Mouse (Mus musculus): ENCODE measurements around the gene Slc41a2. TPM values are rescaled to one million over a fixed set of nuclear protein-coding genes. Genes with fewer than 3 reads are reported as not detected.

Slc41a2 gene
- total RNA-seq (2014; fragmentation: Nextera tagmentation) = not detected in 2 replicates
- total RNA-seq (2017) = 0.05 TPM in 1 of 2 replicates, not detected in the other
- polyA plus RNA-seq (2012) = not detected in 2 replicates

DNA sequence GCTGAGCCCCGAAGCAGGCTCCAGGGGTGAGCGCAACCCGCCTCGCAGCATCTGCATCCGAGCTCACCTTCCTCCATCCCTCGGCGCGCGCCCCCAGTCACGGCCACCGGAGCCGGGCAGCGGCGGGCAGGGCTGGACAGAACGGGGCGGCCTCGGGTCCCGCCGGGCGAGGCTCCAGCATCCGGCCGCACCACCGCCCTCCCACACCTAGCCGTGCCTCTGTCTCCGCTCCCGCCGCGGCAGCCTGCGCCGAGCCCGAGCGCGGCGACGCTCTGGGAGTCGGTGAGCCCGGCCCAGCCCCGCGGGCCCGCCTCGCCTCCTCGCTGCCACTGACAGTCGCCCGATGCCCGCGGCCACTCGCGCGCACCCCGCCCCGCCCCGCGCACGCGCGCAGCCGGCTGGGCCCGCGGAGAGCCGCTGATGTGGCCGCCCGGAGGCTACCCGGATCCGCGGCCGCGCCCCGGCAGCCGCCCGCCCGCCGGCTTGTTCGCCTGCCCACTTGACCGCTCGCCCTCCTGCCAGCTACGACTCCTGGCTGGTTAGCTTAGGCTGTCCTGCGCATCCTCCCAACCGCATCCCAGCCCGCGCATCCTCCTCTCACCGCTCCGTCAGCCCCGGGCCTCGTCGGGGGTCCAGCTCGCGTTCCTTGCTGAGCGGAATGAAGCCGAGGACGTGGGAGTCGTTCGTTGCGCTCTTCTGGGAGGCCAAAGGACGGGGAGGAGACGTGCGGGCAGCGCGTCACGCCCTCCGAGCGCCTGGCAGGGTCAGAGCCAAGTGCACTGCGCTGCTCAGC is at the start of gene Slc41a2:
TSS of gene Slc41a2 (minus strand) at position 724 of the 793 bp plus-strand sequence.
- H3K4me1 ChIP-seq (ENCODE audit: insufficient read depth, low read depth, low read length) = no peaks in the 10 kb centered on the region; the same call in 1 of the 2 replicates
- TF ChIP-seq POLR2AphosphoS5 (IDR thresholded peaks at IDR 0.05; ENCODE audit: insufficient replicate concordance, low read depth, low read length) = no peak
- no peak for TF ChIP-seq CTCF (IDR thresholded peaks at IDR 0.05; ENCODE audit: low read depth, low read length)
- TF ChIP-seq GATA1 (IDR thresholded peaks at IDR 0.05; ENCODE audit: borderline replicate concordance, low read length) = no peak
- TF ChIP-seq GATA2 (IDR thresholded peaks at IDR 0.05; ENCODE audit: borderline replicate concordance, low read depth, low read length) = no peak
- TF ChIP-seq TAL1 (conservative IDR thresholded peaks at IDR 0.05; ENCODE audit: low read depth, low read length) = no peak
- DNase-seq (ENCODE audit: low spot score) (no peak), ATAC-seq (ENCODE audit: extremely low read depth, insufficient number of reproducible peaks, low FRiP score, poor library complexity, severe bottlenecking) (no peak)
- peaks cover 8% of the 10 kb centered on the region for H3K9me3 ChIP-seq (replicated peaks)
- peaks cover 13% of the 10 kb centered on the region for H3K27me3 ChIP-seq (ENCODE audit: insufficient read depth, low read length)
- H3K4me3 ChIP-seq (ENCODE audit: low read depth, low read length) = no peak within 1 kb of the TSS; the same call in 1 of the 2 replicates
- H3K36me3 ChIP-seq (replicated peaks) = no peaks in the 10 kb centered on the region

DNA sequence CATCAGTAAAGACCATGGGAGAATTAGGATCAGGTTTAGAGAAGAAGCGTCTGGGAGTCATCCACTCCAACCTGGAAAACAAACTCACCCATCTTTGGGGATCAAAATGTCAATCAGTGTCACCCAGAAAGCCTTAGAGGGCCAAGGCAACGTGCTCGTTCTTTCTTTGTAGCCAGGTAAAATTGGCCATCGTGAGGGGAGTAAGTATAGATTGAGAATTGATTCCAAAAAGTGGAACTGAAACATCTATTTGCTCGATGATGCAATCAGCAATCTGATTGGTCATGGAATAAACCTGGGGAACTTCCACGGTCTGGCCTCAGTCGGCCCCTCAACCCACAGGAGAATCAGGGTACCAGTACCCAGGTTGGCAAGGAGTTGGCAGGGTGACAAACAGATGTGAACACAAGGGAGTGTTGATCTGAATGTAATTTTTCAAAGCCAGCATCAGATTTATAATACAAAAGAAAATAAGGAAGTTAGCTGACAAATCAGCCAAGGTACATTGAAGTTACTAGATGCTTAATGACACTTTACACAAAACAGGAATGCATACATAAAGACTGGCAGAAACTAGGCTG is 47.7 kb upstream of the Slc41a2 start:
- Histone ChIP-seq H3K4me3 (ENCODE audit: low read depth, low read length) (no peak overlapping the region; the same call in 1 of the 2 replicates), H3K4me1 (ENCODE audit: insufficient read depth, low read depth, low read length) (peaks cover 33% of the 10 kb centered on the region), H3K36me3 (replicated peaks) (peaks cover 29% of the 10 kb centered on the region), H3K9me3 (replicated peaks) (peaks cover 11% of the 10 kb centered on the region), H3K27me3 (ENCODE audit: insufficient read depth, low read length) (no peaks in the 10 kb centered on the region)
- ATAC-seq (ENCODE audit: extremely low read depth, insufficient number of reproducible peaks, low FRiP score, poor library complexity, severe bottlenecking) (no peak), DNase-seq (ENCODE audit: low spot score) (no peak)
- TF ChIP-seq GATA2 (IDR thresholded peaks at IDR 0.05; ENCODE audit: borderline replicate concordance, low read depth, low read length) = no peak
- TF ChIP-seq GATA1 (IDR thresholded peaks at IDR 0.05; ENCODE audit: borderline replicate concordance, low read length) = no peak
- no peak for TF ChIP-seq TAL1 (conservative IDR thresholded peaks at IDR 0.05; ENCODE audit: low read depth, low read length)
- TF ChIP-seq POLR2AphosphoS5 (IDR thresholded peaks at IDR 0.05; ENCODE audit: insufficient replicate concordance, low read depth, low read length) = no peak
- no peak for TF ChIP-seq CTCF (IDR thresholded peaks at IDR 0.05; ENCODE audit: low read depth, low read length)

DNA sequence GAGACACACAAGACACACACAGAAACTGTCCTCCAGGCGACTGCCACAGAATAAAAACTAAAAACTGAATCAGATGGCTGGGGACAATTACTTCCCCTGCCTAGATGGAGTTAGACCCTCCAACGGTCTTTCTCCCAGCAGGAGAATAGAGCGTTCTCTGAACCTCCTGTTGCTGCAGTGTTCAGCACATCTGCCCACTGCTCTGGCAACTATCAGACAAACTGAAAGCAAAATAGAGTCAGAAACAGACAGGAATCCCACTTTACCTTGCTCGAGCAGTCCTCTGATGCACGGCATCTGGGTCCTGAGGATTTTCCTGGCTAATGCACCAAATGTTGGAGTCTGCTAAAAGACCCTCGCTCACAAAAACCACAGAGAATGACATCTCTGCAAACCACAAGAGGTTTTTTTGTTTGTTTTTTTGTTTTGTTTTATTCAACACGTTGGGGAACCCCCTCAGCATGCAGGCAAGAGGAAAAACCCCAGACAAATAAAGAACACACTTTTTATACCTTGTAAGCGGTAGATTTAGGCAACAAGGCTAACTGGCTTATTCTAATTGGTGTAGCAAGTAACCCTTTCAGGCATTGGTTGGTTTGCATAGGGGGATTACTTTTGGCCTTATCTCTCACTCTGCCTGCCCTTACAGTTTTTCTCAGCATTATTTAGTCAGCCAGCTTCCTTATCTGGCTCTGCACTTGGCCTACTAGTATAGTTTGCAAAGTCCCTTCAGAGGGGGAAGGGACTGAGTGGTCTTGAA is 47.0 kb upstream of the Slc41a2 start:
- peaks cover 33% of the 10 kb centered on the region for H3K4me1 ChIP-seq (ENCODE audit: insufficient read depth, low read depth, low read length)
- H3K27me3 ChIP-seq (ENCODE audit: insufficient read depth, low read length) = no peaks in the 10 kb centered on the region
- peak; percentile 73 for ATAC-seq (ENCODE audit: extremely low read depth, insufficient number of reproducible peaks, low FRiP score, poor library complexity, severe bottlenecking)
- H3K36me3 ChIP-seq (replicated peaks) = peaks cover 37% of the 10 kb centered on the region
- TF ChIP-seq GATA2 (IDR thresholded peaks at IDR 0.05; ENCODE audit: borderline replicate concordance, low read depth, low read length) (no peak), TAL1 (conservative IDR thresholded peaks at IDR 0.05; ENCODE audit: low read depth, low read length) (peak; percentile 76)
- peaks cover 18% of the 10 kb centered on the region for H3K9me3 ChIP-seq (replicated peaks)
- peak; percentile 56 for DNase-seq (ENCODE audit: low spot score)
- H3K4me3 ChIP-seq (ENCODE audit: low read depth, low read length) = peak overlapping the region; percentile 73

DNA sequence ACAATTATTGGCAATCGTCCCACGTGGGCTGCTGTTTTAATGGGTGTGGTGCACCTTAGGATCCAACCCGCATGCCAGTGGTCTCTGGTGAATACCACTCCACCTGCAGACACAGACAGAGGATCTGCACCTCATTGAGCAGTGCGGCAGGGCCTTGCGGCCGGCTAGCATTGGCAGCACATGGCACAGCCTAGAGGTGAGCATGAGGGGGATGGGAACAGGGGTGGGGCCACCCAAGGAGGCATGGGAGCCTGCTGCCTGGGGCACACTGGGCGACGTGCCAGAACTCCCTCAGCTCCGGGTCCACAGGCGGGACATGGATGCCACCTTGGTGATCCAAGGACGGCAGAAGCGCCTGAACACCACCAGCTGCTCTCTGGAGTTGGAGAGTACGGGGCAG is 46.2 kb upstream of the Slc41a2 start:
- DNase-seq (ENCODE audit: low spot score) (peak; percentile 30), ATAC-seq (ENCODE audit: extremely low read depth, insufficient number of reproducible peaks, low FRiP score, poor library complexity, severe bottlenecking) (peak; percentile 32; the same call in 1 of the 2 replicates)
- H3K27me3 ChIP-seq (ENCODE audit: insufficient read depth, low read length) = no peaks in the 10 kb centered on the region
- peaks cover 45% of the 10 kb centered on the region for H3K36me3 ChIP-seq (replicated peaks)
- no peak for TF ChIP-seq GATA2 (IDR thresholded peaks at IDR 0.05; ENCODE audit: borderline replicate concordance, low read depth, low read length)
- no peak for TF ChIP-seq CTCF (IDR thresholded peaks at IDR 0.05; ENCODE audit: low read depth, low read length)
- TF ChIP-seq POLR2AphosphoS5 (IDR thresholded peaks at IDR 0.05; ENCODE audit: insufficient replicate concordance, low read depth, low read length) = no peak
- TF ChIP-seq GATA1 (IDR thresholded peaks at IDR 0.05; ENCODE audit: borderline replicate concordance, low read length) = no peak
- TF ChIP-seq TAL1 (conservative IDR thresholded peaks at IDR 0.05; ENCODE audit: low read depth, low read length) = no peak
- peaks cover 26% of the 10 kb centered on the region for H3K9me3 ChIP-seq (replicated peaks)
- peaks cover 33% of the 10 kb centered on the region for H3K4me1 ChIP-seq (ENCODE audit: insufficient read depth, low read depth, low read length)
- H3K4me3 ChIP-seq (ENCODE audit: low read depth, low read length) = peak overlapping the region; percentile 73

GRCm38 (mm10) chr10:83382988-83383387 is 45.3 kb upstream of the Slc41a2 start:
- H3K9me3 ChIP-seq (replicated peaks) = peaks cover 32% of the 10 kb centered on the region
- DNase-seq (ENCODE audit: low spot score) = no peak
- peaks cover 40% of the 10 kb centered on the region for H3K4me1 ChIP-seq (ENCODE audit: insufficient read depth, low read depth, low read length)
- no peaks in the 10 kb centered on the region for H3K27me3 ChIP-seq (ENCODE audit: insufficient read depth, low read length)
- peak overlapping the region; percentile 73; the same call in 1 of the 2 replicates for H3K4me3 ChIP-seq (ENCODE audit: low read depth, low read length)
- no peak for ATAC-seq (ENCODE audit: extremely low read depth, insufficient number of reproducible peaks, low FRiP score, poor library complexity, severe bottlenecking)
- H3K36me3 ChIP-seq (replicated peaks) = peaks cover 54% of the 10 kb centered on the region
- TF ChIP-seq GATA2 (IDR thresholded peaks at IDR 0.05; ENCODE audit: borderline replicate concordance, low read depth, low read length) = no peak
- no peak for TF ChIP-seq POLR2AphosphoS5 (IDR thresholded peaks at IDR 0.05; ENCODE audit: insufficient replicate concordance, low read depth, low read length)
- TF ChIP-seq TAL1 (conservative IDR thresholded peaks at IDR 0.05; ENCODE audit: low read depth, low read length) = no peak
- TF ChIP-seq CTCF (IDR thresholded peaks at IDR 0.05; ENCODE audit: low read depth, low read length) = no peak
- TF ChIP-seq GATA1 (IDR thresholded peaks at IDR 0.05; ENCODE audit: borderline replicate concordance, low read length) = no peak

DNA sequence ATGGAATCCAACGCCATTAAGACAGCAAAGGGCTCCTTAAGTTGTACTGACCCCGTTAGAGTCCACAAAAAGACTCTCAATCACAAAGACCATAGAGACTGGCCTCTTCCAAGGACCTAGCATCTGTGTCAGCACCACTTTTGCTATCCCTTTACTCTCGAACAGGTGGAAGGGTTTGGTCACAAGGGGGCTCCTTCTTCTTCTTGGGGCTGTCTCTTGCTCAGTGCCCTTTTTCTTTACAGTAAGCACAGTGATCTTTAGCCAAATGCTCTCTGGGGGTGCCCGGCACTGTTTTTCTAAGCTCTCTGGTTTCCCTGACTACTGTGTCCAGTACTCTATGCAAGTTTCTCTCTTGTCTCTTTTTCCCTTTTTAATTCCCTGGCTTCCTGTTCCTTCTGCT is 44.8 kb upstream of the Slc41a2 start:
- H3K4me3 ChIP-seq (ENCODE audit: low read depth, low read length) = no peak overlapping the region
- ATAC-seq (ENCODE audit: extremely low read depth, insufficient number of reproducible peaks, low FRiP score, poor library complexity, severe bottlenecking) (no peak), DNase-seq (ENCODE audit: low spot score) (no peak)
- peaks cover 58% of the 10 kb centered on the region for H3K36me3 ChIP-seq (replicated peaks)
- no peaks in the 10 kb centered on the region for H3K27me3 ChIP-seq (ENCODE audit: insufficient read depth, low read length)
- peaks cover 33% of the 10 kb centered on the region for H3K9me3 ChIP-seq (replicated peaks)
- H3K4me1 ChIP-seq (ENCODE audit: insufficient read depth, low read depth, low read length) = peaks cover 42% of the 10 kb centered on the region
- TF ChIP-seq TAL1 (conservative IDR thresholded peaks at IDR 0.05; ENCODE audit: low read depth, low read length) (no peak), CTCF (IDR thresholded peaks at IDR 0.05; ENCODE audit: low read depth, low read length) (no peak), GATA2 (IDR thresholded peaks at IDR 0.05; ENCODE audit: borderline replicate concordance, low read depth, low read length) (no peak), POLR2AphosphoS5 (IDR thresholded peaks at IDR 0.05; ENCODE audit: insufficient replicate concordance, low read depth, low read length) (no peak), GATA1 (IDR thresholded peaks at IDR 0.05; ENCODE audit: borderline replicate concordance, low read length) (no peak)
